Mouse (Mus musculus) lung, postnatal 14 days (tissue): ENCODE measurements around the gene Pitpnb.
A peak's percentile ranks its signal among the peaks of the same experiment; 100 is the strongest.

Source experiments
- DNase-seq: peaks from one replicate; pipeline ENCODE4 v3.0.0; 2021

Pitpnb gene

DNA sequence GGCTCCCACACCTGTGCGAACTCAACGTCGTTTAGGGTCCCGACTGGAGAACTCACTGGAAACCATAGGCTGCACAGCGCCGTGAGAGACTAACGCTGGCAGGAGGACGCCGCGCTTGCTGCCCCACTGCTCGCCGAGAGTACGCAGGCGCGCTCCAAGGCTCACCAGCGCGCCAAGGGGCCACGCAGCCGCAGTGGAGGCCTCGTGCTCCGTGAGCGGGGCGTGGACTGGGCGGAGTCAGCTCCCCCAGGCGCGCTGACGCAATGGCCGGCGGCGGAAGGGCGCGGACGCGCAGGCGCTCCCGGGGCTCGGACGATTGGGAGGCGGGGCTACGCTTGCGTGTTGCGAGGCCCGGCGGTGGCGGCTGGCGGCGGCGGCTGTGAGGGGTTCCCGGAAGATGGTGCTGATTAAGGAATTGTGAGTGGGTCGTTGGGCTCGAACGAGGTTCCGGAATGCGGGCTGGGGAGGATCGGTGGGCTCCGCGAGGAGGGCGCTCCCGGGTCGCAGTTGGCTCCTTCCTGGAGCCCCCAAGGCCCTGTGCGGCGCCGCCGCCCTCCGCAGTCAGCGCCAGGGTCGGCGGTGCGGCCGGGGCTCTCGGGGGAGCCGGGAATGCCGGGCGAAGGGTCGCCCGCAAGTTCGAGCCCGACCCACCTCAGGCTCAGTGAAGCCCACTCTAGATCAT is at the start of gene Pitpnb:
Gene Pitpnb, plus strand, starts transcription at position 347 of the 682 bp plus-strand sequence.
- peak; percentile 99 for DNase-seq

- no peak for DNase-seq
These were observed 46.0 kb upstream of the Pitpnb start for GRCm38 (mm10) chr5:111284420-111285175.

- no peak for DNase-seq
These were observed 43.0 kb upstream of the Pitpnb start for GRCm38 (mm10) chr5:111287571-111287970.

GRCm38 (mm10) chr5:111288486-111288885 is 42.1 kb upstream of the Pitpnb start:
- no peak for DNase-seq

- no peak for DNase-seq
These were observed 40.5 kb upstream of the Pitpnb start for GRCm38 (mm10) chr5:111290071-111290470.

- no peak for DNase-seq
These were observed 38.9 kb upstream of the Pitpnb start for GRCm38 (mm10) chr5:111291639-111292038.

DNA sequence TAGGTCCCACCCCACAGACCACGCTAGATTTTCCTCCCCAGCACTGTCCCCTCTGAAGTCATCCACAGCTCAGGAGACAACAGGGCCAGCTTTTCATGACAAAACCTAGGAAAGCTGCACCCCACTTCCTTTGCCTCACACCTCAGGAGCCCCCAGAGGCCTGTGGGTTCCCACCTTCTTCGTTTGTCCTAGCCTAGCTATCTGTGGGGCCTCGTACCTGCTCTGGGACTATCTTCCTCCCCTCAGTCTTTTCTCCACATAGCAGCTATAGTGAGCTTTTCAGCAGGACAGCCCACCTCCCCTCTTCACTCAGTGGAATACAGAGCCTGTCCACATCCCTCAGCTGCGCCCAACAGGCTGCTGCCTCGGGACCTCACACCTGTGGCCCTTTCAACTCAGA is 32.8 kb upstream of the Pitpnb start:
- DNase-seq = no peak

DNA sequence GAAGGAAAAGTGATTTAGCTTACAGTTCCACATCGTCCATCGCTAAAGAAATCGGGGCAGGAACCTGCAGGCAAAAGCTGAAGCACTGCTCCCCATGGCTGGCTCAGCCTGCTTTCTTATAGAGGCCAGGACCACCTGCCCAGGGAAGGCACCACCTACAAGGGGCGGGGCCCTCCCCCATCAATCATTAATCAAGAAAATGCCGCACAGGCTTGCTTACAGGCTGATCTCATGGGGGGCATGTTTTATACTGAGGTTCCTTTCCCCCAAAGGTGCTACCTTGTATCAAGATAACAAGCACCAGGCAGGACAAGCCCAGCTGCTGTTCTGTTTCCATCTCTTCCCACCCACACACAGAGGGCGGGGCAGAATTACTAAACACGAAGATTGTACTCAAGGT is 31.9 kb upstream of the Pitpnb start:
- DNase-seq = no peak

- DNase-seq = no peak
These were observed 29.8 kb upstream of the Pitpnb start for GRCm38 (mm10) chr5:111300776-111301175.

- DNase-seq = no peak
These were observed 28.8 kb upstream of the Pitpnb start for GRCm38 (mm10) chr5:111301736-111302135.

- no peak for DNase-seq
These were observed 25.8 kb upstream of the Pitpnb start for GRCm38 (mm10) chr5:111304730-111305129.

- no peak for DNase-seq
These were observed 20.4 kb upstream of the Pitpnb start for GRCm38 (mm10) chr5:111310185-111310584.

DNA sequence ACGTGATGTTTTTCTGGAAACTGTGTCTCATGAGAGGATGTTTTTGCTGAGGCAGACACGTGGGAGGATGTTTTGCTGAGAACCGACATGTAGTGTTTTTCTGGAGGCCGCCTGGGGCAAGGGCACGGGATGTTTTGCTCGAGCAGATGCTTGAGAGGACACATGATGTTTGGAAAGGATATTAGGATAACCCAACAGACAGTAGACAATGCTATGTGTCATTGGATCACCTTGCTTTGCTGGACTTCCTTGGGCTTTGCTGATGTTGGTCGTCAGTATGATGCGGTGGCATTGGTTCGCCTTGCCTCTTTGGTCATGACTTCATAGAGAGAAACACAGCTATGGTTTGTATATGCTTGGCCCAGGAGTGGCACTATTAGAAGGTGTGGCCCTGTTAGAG is 16.7 kb upstream of the Pitpnb start:
- no peak for DNase-seq

DNA sequence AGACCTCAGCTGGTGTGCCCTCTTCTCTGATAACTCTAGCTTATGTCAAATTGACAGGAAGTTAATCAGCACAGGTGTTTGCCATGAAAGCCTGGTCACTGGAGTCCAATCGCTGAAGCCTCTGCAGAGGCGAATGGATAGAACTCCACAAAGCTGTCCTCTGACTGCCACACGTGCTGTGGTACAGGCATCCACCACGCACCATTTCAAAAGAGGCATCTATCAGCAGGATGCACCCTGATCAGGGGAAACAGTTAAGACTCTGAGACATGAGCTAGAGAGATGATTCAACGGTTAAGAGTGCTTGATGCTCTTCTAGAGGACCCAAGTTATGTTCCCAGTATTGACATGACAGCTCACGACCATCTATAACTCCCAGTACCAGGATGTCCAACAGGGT is 15.5 kb upstream of the Pitpnb start:
- DNase-seq = no peak

- DNase-seq = no peak
These were observed 13.0 kb upstream of the Pitpnb start for GRCm38 (mm10) chr5:111317526-111317925.

- no peak for DNase-seq
These were observed 11.6 kb upstream of the Pitpnb start for GRCm38 (mm10) chr5:111318946-111319345.

DNA sequence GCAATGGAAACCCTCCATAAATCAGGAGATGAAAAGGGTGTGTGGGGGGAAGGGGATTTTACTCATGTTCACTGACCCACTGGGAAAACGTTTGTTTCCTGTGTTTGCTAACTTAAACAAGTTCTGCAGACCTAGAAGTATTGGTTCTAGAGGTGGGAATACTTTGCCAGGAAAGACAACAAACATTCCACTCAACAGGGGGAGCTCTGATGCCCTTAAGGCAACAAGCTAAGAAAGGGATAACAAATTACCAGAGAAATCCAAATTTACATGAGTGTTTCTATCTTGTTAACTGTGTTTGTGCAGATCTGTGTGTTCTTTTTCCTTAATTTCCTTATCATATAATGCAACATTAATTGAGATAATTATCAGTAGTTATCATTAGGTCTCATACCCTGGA is 4.8 kb upstream of the Pitpnb start:
- no peak for DNase-seq

- DNase-seq = peak; percentile 11
These were observed 3.1 kb upstream of the Pitpnb start for GRCm38 (mm10) chr5:111327420-111327819.

GRCm38 (mm10) chr5:111329782-111330416 is 664 bp upstream of the Pitpnb start:
- no peak for DNase-seq

DNA sequence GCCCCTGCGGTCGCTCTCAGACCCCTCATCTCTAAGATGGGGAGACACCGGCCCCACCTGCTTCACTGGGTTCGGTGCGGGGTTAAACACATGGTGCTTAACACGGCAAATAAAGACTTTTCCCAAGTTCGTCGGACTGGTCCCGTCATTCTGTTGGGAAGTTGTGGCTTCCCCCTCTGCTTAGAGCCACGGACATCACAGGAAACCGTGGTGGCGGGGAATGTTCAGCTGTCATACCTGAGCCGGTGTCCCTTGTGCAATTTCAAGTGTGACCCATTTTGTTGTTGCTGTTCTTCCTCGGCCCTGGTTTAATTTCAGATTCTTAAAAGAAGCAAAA is 504 bp downstream of the Pitpnb start:
- no peak for DNase-seq

DNA sequence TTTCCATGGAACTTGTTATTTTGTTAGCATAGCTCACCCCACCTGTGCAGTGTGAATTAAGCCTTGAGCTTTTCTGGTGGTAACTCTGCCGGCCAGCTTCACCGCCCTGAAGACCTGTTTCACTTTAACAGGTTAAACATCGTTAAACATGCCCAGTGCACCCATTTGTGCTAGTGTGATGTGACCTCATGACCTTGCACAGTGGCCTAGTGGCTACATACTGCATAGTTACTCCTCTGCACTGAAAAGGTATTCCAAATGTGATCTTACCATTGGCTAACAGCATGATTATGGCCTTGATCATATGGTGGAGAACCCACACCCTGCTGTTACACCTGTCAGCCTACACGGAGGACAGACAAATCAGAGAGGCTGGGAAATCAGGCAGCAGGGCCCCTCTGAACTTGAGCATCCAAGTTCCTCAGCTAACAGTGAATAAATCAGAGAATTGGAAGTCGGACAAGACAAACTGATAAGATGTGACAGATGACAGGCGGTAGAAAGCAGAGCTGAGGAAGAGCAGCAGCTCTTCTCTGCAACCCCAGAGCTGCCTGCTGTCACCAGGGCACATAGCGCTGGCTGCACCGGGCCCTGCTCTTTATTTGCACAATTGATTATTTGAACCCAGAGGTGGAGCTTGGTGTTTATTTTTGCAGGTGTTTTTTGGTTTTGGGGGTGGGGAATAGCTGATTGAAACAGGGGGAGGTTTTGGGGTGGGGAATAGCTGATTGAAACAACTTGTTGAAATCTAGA is 5.6 kb downstream of the Pitpnb start:
- DNase-seq = no peak

- peak; percentile 45 for DNase-seq
These were observed 11.0 kb downstream of the Pitpnb start for GRCm38 (mm10) chr5:111341609-111342008.

DNA sequence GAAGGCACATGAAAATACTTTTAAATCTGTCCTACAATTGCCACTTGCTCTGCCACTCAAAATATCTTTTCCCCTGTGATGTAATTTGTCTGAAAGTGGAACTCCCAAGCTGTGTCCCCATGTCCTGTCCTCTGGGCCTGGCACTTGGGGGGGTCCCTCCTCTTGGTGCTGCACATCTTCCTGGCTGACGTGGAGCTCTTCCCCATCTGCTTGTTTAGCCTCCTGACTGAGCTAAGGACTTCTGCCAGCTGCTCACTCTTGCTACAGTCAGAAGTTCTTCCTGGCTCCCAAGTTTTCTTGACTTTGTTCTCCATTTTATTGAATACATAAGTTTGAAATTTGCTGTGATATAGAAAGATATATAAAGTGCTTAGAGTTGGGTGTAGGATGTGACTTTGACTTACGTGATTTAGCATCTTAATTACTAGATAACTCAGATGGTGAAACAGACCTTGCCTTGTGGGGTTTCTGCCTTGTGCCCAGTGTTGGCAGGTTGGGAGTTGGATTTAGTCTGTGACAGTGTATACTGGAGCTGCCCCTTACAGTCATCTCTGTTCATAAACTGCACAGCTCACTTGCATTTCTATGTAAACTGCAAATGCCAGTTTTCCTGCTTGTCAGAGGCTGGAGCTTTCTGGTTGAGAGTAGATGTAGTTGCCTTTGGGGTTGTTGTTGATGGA is 14.3 kb downstream of the Pitpnb start:
- no peak for DNase-seq
